Mouse (Mus musculus) left cerebral cortex, postnatal 14 days (tissue): ENCODE measurements around the gene Lag3. TPM values are rescaled to one million over a fixed set of nuclear protein-coding genes. Genes with fewer than 3 reads are reported as not detected.
"Not testable (repeated sequence)": the region's sequence is repeated elsewhere in the genome, so short reads cannot be mapped to it uniquely, and the experiment has no call there.

ENCODE experiments used
- DNase-seq, 2 experiments: peaks; one replicate each; pipeline ENCODE4 v3.0.0; 2021 to 2022; ENCODE audit warnings: low spot score in 2 of 2, mixed read lengths in 1 of 2
- intact Hi-C: fragments of 180-260 bp; cut with DNase I; formaldehyde crosslinking; loops from one replicate; pipeline ENCODE4 v1.15.1; 2025
- total RNA-seq, 2 experiments: library from RNA; stranded (reverse); gene quantifications; 2 replicates each; pipeline ENCODE4 v1.2.3; 2021

Gene Lag3
- total RNA-seq, 2 experiments from 2014 or later, result 2.1 to 3.0 TPM

DNA sequence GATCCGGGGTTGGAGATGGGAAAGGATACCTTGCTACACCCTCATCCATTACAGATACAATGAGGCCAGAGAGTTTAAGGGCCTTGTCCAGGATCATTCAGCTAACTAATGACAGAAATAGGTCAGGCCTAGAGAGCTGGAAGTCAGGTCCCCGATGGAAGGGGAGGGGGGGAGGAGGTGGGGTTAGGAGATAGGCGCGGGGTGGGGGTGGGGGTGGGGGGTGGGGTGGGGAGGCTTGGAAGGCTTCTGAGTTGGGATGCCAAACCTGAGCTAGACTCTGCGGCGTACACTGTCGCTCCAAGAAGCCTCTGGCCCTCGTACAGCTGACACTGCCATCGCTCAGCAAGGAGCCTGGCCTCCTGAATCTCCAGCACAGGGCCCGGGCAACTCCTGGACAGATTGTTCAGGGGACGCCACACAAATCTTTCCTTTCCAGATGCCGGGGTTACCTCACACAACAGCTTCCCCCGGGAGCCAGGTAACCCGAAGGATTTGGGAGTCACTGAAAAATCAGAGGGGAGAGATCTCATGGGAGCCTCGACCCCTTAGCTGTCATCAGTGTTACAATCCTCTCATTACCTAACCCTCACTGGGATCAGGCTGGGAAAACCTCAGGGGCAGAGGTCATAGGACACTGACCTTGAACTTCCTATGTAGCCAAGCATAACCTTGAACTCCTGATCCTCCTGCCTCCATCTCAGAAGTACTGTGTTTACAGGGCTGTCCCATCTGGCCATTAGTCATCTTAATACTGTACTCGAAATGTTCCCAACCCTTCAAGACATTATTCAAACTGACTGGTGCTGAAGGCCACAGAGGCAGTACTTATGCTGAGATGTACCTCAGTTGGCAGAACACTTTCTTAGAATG is 6.3 kb downstream of the Lag3 start:
- intact Hi-C loops, result loop anchor here (1.0 to 2.0 kb wide), 2 partner anchors 11 to 42 kb away; partner anchors contain the start of gene Gpr162

DNA sequence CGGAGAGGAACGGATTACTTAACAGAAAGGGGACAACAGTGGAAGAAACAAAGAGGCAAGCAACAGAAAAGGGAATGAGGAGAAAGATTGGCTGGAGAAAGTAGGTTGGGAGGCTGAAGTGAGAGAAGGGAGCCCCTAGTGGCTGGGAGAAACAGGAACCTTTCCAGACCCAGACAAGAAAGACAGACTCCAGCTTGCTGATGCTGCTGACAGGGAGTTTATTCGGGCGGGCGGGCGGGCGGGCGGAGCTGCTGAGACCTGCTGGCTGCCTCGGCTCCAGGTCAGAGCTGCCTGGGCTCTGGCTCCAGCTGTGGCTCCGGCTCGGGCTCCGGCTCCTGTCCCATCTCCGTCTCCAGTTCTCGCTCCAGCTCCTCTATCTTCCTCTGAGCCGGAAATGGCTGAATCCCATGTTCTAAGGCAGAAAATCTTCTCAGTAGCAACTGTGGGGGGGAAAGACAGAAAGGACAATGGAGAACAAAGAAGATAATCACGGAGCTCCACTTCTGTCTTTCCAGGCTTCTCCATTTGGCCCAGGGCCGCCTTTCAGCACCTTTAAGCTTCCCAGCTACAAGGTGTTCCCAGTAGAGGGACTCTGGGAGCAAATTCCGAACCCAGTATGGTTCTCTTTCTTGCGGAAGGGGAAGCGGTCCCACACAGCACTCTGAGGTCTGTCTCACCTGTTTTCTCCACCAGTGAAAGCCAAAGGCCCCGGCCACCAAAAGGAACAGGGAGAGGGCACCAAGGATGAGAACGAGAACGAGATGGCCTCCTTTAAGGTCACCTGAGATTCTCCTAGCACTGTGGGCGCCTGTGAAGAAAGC is 7.1 kb downstream of the Lag3 start:
- peak; percentile 79 to 95 for DNase-seq
- intact Hi-C loops, result loop anchor here (1.0 to 2.0 kb wide), 2 partner anchors 12 to 42 kb away; partner anchors contain the start of gene Gpr162

More for the DNA sequence above, 6.3 kb downstream of the Lag3 start:
- DNase-seq, result no peak

DNA sequence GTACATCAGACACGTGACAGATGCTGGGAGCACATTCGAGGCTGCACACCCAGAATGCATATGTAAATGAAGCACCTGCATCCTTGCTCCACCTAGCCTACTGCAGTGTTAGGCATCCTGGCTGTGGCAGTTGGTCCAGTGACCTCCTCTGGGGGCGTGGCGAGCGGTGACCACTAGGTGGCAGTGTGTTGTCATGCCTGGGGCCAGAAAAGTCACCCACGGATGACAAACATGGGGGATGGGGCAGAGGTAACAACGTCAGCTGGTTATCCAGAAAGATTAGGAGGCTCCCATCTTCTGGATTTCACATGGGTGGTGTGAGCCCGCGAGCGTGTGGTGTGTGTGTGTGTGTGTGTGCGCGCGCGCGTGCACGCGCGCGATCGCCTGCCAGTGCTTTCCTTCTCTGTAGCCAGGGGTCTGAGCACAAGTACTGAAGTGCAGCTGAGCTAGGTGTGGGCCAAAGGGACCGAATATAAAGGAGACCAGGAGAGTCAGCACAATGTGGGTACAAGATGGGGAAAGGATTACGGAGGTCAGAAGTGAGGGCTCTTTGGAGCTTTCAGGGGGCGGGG is 7.8 kb downstream of the Lag3 start:
- intact Hi-C loops, result loop anchor here (1.0 to 2.0 kb wide), 2 partner anchors 13 to 41 kb away; partner anchors contain the start of gene Gpr162
- peak; percentile 92 to 93 for DNase-seq

DNA sequence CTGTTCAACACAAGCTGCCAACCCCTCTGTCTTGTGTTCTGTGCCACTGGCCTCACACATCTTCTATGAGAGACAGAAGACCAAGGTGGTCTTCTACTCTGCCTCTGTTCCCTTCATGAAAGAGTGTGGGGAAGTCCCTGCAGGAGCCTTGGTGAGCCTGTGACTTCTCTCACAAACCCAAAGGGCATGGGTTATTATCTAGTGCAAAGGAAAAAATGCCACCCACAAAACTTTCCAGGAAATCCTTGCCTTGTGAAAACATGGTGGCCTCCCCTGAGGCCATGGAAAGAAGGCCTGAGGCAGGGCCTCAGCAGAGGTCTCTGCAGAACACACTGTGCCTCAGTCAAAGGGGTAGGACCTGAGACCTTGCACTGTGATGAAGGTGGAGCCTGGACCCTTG is 9.7 kb downstream of the Lag3 start:
- DNase-seq, result no peak
- intact Hi-C loops, result no loop called here

DNA sequence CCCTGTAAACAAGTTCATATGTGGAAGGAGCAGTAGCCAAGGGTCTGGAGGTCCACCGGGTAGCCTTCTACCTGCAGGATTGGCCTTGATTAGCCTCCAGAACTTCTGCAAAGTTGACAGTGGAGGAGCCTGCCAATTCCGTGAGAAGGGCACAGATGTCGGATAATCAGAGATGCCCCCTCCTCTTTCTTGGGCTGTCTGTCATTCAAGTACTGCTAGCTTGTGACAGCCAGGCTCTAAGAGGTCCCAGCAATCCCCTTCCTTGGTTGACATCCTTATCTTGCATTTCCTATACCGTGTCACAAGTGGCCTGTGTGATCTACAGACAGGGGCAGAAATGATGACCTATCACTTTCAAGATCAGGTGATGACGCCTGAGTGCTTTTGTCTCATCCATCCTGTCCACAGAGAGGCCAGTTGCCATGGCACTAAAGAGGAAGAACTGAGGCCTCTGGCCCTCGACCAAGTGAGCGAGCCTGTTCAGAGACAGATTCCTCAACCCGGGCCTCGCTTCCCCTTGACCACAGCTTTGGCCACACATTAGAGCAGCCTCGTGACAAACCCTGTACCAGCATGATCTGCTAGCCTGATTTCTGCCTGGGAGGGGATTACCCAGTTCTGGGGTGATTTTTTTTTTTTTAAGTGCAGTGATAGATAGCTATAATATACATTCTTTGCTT is 10.6 kb downstream of the Lag3 start:
- intact Hi-C loops, result no loop called here
- DNase-seq, result peak; percentile 57 to 82

DNA sequence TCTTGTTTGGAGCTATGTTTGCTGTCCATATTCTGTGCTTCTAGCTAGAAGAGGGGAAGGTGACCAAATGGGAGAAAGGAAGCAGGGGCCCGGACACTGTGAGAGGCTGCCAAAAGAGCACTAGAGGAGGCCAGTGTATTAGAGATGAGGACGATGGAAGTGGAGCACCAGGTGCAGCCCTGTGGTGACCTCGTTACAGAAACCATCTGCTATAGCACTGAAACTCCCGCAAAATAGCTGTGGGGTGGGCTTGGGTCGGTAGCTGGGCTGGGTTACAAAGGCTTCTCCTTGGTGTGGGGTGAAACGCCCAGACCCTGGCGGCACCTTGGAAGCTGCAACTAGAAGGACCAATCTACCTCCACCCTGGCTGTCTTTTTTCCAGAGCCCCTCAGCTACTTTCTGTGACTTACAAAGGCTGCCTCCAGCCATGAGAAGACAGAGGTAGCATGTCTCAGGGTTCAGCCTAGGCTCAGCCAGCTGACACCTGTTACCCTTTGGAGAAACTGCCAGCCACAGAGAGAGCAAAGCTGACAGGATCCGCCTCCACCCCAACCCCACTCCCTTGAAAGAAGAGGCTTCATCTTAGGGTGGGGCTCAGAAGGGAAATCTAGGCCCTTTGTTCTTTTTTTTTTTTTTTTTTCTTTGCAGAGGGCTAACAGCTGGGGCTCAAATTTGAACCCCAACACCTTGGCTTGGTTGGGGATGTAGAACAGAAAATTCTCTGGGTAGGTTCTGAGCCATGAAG is 11.3 kb downstream of the Lag3 start:
- no peak for DNase-seq
- intact Hi-C loops, result no loop called here

DNA sequence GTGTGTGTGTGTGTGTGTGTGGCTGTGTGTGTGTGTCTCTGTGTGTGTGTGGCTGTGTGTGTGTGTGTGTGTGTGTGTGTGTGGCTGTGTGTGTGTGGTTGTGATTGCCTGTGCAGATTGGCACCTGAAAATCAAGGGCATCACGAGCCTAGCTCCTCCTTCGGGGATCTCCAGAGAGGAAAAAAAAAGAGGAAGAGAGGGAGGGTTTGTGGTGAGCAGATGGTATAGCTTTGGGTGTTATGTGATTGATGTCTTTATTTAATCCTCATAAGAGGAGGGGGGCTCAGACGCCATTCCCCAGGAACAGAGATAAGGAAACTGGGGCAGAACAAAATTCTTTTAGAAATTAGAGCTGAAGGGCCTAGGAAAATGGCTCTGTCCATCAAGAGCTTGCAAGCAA is 13.1 kb downstream of the Lag3 start:
- intact Hi-C loops, result no loop called here
- no peak for DNase-seq

DNA sequence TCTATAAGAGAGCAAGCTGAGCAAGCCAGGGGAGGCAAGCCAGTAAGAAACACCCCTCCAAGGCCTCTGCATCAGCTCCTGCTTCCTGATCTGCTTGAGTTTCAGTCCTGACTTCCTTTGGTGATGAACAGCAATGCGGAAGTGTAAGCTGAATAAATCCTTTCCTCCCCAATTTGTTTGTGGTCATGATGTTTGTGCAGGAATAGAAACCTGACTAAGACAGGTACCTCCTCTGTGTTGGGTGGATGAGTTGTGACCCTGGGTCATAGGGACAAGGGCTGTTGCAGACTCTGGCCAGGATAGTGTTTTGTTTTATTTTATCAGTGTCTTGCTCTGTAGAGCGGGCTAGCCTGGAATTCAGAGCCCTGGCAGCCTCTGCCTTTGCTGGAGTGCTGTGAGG is 17.4 kb downstream of the Lag3 start:
- intact Hi-C loops, DNase-seq: not testable (repeated sequence)

DNA sequence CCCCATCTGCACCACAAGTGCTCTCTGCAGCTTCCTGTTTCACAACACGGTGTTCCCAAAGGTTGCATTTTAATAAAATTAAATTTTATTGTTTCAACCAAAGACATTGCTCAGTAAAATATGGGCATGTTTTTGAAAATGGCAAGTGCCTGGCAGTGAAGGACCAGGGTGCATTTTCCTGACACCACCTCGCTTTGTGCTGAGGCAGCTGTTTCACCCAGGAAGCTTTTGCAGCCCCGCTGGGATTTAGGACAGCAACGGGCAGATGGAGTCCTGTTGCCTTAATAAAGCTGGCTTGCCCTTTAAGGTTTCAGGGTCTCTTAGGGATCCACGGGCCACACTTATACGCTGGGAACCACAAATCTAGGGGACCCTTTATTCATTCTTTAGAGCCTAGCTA is 20.5 kb downstream of the Lag3 start:
- intact Hi-C loops, result no loop called here
- no peak for DNase-seq

DNA sequence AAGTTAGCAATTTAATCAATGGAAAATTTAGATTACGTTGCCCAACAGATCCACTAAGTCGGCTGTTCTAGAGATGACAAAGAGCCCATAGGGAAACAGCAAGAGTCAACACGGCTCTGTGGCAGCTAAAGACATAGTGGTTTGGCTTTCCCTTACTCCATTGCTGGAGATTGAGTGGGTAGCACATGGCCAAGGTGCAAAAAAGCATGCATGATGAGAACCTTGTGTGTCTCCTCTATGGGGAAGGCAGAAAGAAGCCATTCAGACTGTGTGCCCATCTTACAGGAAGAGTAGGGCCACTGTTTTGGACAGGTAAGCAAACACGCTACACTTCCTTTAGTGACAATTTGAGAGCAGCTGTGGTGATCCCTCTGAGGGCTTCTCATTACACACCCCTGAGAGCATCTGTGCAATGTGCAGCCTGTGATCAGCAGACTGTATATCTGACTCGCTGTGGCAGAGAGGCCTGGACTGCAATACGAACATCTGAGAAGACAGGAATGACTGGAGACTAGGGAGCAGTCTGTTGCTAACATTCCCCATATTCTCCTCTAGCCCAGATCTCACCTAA is 22.9 kb downstream of the Lag3 start:
- intact Hi-C loops, result no loop called here
- no peak for DNase-seq

DNA sequence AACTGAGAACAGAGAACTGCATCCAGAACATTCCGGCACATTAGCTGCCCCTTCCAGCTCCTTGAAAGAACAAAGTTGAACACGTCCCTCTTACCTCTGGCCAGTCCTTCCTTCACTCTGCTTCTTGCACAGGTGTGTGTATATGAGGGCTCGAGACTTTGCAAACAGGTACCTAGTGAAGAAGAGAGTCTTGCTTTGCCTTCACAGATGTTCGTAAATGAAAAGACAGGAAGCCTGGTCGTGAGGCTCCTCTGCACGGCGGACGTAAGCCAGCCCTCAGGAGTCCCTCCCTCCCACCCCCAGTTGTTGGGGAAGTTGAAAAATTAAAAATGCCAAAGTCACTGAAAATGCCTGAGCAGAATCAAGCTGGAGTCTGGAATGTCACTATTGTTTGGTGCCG is 23.5 kb downstream of the Lag3 start, which contains the start of gene Cd4:
Gene Cd4, minus strand, starts transcription at position 236 of the 400 bp plus-strand sequence.
- intact Hi-C loops, result no loop called here
- no peak for DNase-seq

DNA sequence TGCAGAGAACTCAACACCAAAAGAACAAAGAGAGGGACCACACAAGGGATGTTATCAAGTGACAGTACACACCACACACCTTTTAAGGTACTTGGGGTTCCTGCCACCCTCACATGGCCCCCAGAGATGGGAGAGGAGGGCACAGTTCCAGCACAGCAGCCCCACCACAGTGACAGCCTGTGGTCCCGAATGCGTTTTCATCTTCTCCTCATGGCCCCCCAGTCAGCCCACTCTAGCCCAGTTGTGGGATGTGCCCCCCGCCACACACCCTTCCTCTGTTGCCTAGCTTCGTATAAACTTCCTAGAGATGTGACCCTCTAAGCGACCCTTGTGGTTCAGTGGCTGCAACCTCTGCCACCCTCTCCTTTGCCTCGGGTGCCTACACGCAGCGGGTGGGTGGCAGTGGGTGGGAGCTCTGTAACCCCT is 25.5 kb downstream of the Lag3 start:
- intact Hi-C loops, result no loop called here

DNA sequence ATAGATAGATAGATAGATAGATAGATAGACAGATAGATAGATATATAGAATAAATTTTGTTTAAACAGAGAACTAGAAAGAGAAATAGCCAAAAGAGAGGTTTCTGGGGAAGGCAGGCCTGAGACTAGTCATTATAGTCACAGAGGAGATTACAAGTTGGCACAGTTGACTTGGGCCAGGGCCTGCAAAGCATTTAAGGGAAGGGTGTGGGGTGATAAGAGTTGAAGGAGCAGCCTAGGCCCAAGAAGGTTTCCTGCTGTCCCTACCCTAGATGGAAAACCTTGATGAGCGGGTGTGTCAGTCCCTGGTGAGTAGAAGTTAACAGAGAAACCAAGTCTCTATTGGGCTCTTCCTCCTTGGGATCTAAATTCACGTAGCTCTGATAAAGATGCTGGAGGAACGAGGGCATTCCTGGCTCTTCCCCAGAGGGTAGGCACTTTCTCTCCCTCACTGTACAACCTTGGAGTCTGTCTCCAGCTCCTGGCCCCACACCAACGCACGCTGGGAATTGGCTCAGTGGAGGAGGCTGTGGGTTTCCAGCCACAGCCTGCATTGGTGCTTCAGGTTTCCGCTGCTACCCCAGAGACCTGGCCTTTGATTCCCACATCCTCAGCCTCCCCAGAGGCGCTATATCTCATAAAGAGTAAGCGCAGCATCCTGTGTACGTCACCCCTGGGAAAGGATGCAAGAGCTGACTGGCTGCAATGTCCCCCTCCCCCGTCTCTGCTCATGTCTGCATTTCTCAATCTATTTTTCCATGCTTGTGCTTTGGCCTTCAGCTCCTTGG is 26.6 kb downstream of the Lag3 start:
- no peak for DNase-seq
- intact Hi-C loops, result no loop called here

More for the DNA sequence above, 25.5 kb downstream of the Lag3 start:
- DNase-seq, result no peak

DNA sequence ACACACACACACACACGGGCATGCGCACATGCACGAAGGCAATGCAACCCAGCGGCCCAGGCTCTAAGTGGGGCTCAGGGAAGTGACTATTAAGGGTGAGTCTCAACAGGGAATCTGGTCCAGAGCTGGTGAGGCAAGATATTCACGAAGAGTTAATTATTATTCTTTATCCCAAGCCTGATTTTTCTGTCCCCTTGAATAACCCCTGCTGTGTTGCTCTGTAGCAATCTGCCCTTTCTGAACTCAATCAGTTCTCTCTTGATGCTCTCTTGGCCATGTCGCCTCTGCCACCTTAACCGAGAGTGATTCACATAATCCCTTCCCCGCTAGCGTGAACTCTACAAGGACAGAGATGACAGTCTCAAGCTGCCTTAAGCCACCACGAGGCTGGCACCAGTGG is 28.2 kb downstream of the Lag3 start:
- no peak for DNase-seq
- intact Hi-C loops, result no loop called here

DNA sequence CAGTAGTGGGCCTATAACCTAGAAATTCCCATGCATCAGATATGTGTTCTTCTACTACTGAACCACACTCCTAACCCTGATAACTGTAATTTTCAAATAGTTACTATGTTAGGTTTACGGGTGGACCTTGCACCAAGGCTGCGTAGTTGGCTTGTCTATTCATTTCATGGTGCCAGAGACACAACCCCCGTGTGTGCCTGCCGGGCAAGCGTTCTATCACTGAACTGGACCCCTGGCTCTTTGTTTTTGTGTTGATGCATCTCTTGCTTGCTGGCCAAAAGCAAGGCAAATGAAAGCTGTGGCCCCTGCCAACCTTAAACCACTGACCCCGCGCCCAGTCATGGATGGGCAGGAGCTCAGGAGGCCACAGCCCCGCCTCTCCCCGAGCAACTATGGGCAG is 29.7 kb downstream of the Lag3 start:
- no peak for DNase-seq
- intact Hi-C loops, result no loop called here

DNA sequence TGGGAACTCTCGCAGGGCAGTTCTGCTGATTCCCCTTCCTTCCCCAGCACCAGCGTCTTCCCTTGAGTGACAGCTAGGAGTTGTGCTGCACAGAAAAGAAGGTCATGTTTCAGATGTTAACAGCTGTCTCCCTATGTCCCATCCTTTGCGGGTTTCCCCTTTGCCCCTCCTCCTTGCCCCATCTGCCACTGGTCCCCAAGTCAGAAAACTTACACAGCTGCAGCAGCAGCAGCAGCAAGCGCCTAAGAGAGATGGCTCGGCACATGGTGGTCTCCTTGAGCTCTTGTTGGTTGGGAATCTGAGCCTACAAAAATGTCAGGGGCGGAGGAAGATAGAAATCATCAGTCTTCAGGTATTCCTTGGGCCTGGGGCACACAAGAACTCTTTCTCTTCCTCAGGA is 32.1 kb downstream of the Lag3 start:
- intact Hi-C loops, result no loop called here

DNA sequence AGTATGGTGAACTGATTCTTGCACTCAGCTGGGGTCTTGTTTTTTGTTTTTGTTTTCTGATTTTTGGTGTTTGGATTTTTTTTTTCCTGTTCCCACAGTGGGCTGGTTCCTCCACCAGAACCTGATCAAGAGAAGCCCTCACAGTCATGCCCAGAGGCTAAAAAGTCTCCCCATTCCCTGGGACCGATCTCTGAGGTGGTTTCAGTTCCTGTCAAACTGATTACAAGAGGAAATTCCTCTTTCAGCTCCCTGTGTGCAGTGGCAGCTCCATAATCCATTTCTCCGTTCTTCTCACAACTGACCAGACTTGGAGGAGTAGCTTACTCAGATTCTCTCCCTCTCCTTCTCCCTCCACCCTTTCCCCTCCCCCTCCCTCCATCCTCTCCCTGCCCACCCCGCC is 37.2 kb downstream of the Lag3 start:
- DNase-seq, result no peak
- intact Hi-C loops, result no loop called here

More for the DNA sequence above, 32.1 kb downstream of the Lag3 start:
- no peak for DNase-seq

DNA sequence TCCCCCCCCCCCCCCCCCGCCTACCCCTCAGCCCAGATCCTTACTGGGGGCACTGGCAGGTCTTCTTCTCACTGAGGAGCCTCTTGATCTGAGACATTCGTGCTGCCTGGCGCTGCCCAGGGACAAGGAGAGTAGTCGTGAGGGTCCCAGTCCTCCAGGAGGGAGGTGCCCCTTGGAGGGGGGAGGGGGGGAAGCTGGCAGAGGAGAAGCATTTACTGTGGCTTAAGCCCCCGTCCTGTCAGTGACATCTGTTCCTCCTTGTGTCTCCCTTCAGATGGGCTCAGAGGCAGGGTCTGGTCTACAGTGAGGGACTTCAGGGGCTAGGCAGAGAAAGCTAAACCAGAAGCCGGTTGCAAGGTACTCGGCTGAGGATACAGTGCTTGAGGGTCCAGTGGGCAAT is 44.9 kb downstream of the Lag3 start:
- intact Hi-C loops, result no loop called here
- no peak for DNase-seq
